Mouse (Mus musculus) erythroblast, embryonic 14.5 days (primary cell): ENCODE data around the gene Lyrm7.
"Not testable (repeated sequence)": the region's sequence is repeated elsewhere in the genome, so short reads cannot be mapped to it uniquely, and the experiment has no call there.

Experiments used
- GATA1 ChIP-seq: IDR thresholded peaks from 2 replicates; pipeline ENCODE4 v1.6.1; 2012; ENCODE audit warnings: low read length, inconsistent platforms, mixed read lengths
- TAL1 ChIP-seq: IDR thresholded peaks from 3 replicates; pipeline ENCODE4 v1.6.1; 2012; ENCODE audit warnings: low read length, inconsistent platforms, mixed read lengths

- TF ChIP-seq GATA1, TAL1: not testable (repeated sequence)
These were observed 1.8 kb downstream of the Lyrm7 start for GRCm38 (mm10) chr11:54858880-54859279.
